Mouse (Mus musculus) embryonic facial prominence, embryonic 15.5 days (tissue): ENCODE data around the gene Zdhhc4. TPM values are rescaled to one million over a fixed set of nuclear protein-coding genes. Genes with fewer than 3 reads are reported as not detected.
A peak's percentile ranks its signal among the peaks of the same experiment; 100 is the strongest.

Experiments used
- ATAC-seq: fragments of 200-750 bp; cut with Nextera tagmentation; 2 replicates; pipeline ENCODE4 v1.8.0; 2017; ENCODE audit warnings: low read depth, moderate TSS enrichment; ENCODE audit not compliant: insufficient number of reproducible peaks, low FRiP score, low TSS enrichment
- H3K27ac ChIP-seq: fragments of 300-500 bp; sonication (generic); replicated peaks from 2 replicates; pipeline ENCODE4 v1.5.1; 2015; ENCODE audit warnings: mild to moderate bottlenecking, inconsistent platforms
- H3K27me3 ChIP-seq: fragments of 300-500 bp; sonication (generic); 2 replicates; pipeline ENCODE4 v1.6.1; 2015; ENCODE audit warnings: inconsistent platforms
- H3K36me3 ChIP-seq: fragments of 300-500 bp; sonication (generic); 2 replicates; pipeline ENCODE4 v1.6.1; 2015; ENCODE audit warnings: mild to moderate bottlenecking, inconsistent platforms
- H3K4me1 ChIP-seq: fragments of 300-500 bp; sonication (generic); 2 replicates; pipeline ENCODE4 v1.6.1; 2015; ENCODE audit warnings: inconsistent platforms
- H3K4me2 ChIP-seq: fragments of 300-500 bp; sonication (generic); replicated peaks from 2 replicates; pipeline ENCODE4 v1.6.1; 2015; ENCODE audit warnings: mild to moderate bottlenecking, inconsistent platforms
- H3K4me3 ChIP-seq: fragments of 300-500 bp; sonication (generic); replicated peaks from 2 replicates; pipeline ENCODE4 v1.5.1; 2015; ENCODE audit warnings: mild to moderate bottlenecking, inconsistent platforms
- H3K9ac ChIP-seq: fragments of 300-500 bp; sonication (generic); 2 replicates; pipeline ENCODE4 v1.6.1; 2015; ENCODE audit warnings: inconsistent platforms
- H3K9me3 ChIP-seq: fragments of 300-500 bp; sonication (generic); replicated peaks from 2 replicates; pipeline ENCODE4 v1.6.1; 2016; ENCODE audit warnings: inconsistent platforms
- WGBS: fragments of 180-500 bp; shearing (Covaris S2); methylation state at CpG from one replicate; pipeline ENCODE4 v1.1.7; 2015; 5-methylcytosine and 5-hydroxymethylcytosine counted together
- polyA plus RNA-seq: library from polyadenylated mRNA; unstranded; fragments of >200 nt; fragmentation: Nextera tagmentation; extraction: Ambion mirVana; gene quantifications from 2 replicates; pipeline ENCODE4 v1.2.1, GENCODE M21; 2015

Zdhhc4 gene
- 74.6 and 77.8 TPM in 2 replicates for polyA plus RNA-seq

GRCm38 (mm10) chr5:143328690-143329495, at the start of gene Zdhhc4:
Gene Zdhhc4 (minus strand): TSS chr5:143329256.
- Histone ChIP-seq H3K4me1 (peaks cover 20% of the 10 kb centered on the region), H3K9ac (peak within 1 kb of the TSS; percentile 88), H3K27ac (peak within 1 kb of the TSS; percentile 86), H3K4me3 (peak within 1 kb of the TSS; percentile 96), H3K4me2 (peak within 1 kb of the TSS; percentile 88), H3K9me3 (no peaks in the 10 kb centered on the region), H3K27me3 (no peaks in the 10 kb centered on the region), H3K36me3 (peaks cover 23% of the 10 kb centered on the region)
- WGBS = under 1% methylated on average over 57 of the region's 57 CpGs
- ATAC-seq = peak; percentile 74; the same call in 1 of the 2 replicates

GRCm38 (mm10) chr5:143376156-143376555, 47.1 kb upstream of the Zdhhc4 start:
- no peak overlapping the region for H3K4me3 ChIP-seq
- H3K27ac ChIP-seq = 0 out of 2 replicates have a peak overlapping the region, but pooled peaks have one; percentile 65
- H3K4me2 ChIP-seq = no peak overlapping the region
- H3K27me3 ChIP-seq = peaks cover 49% of the 10 kb centered on the region
- H3K36me3 ChIP-seq = no peaks in the 10 kb centered on the region
- no peaks in the 10 kb centered on the region for H3K9me3 ChIP-seq
- 87% methylated on average over 4 of the region's 4 CpGs for WGBS
- no peak for ATAC-seq
- H3K9ac ChIP-seq = no peak overlapping the region
- H3K4me1 ChIP-seq = peaks cover 11% of the 10 kb centered on the region

GRCm38 (mm10) chr5:143375242-143375641, 46.2 kb upstream of the Zdhhc4 start:
- 0 out of 2 replicates have a peak overlapping the region, but pooled peaks have one; percentile 65 for H3K27ac ChIP-seq
- H3K27me3 ChIP-seq = peaks cover 58% of the 10 kb centered on the region
- H3K36me3 ChIP-seq = no peaks in the 10 kb centered on the region
- H3K4me1 ChIP-seq = peaks cover 13% of the 10 kb centered on the region
- no peaks in the 10 kb centered on the region for H3K9me3 ChIP-seq
- peak overlapping the region; percentile 44 for H3K4me2 ChIP-seq
- ATAC-seq = peak; percentile 58; the same call in 1 of the 2 replicates
- no peak overlapping the region for H3K9ac ChIP-seq
- H3K4me3 ChIP-seq = peak overlapping the region; percentile 31
- WGBS = 7% methylated on average over 21 of the region's 21 CpGs

GRCm38 (mm10) chr5:143372818-143373217, 43.8 kb upstream of the Zdhhc4 start:
- WGBS = 2% methylated on average over 35 of the region's 35 CpGs
- peak overlapping the region; percentile 65 for H3K4me2 ChIP-seq
- H3K27ac ChIP-seq = no peak overlapping the region
- peaks cover 82% of the 10 kb centered on the region for H3K27me3 ChIP-seq
- H3K36me3 ChIP-seq = no peaks in the 10 kb centered on the region
- H3K4me1 ChIP-seq = peaks cover 19% of the 10 kb centered on the region
- H3K9me3 ChIP-seq = no peaks in the 10 kb centered on the region
- H3K9ac ChIP-seq = 0 out of 2 replicates have a peak overlapping the region, but pooled peaks have one; percentile 12
- H3K4me3 ChIP-seq = peak overlapping the region; percentile 41
- no peak for ATAC-seq

GRCm38 (mm10) chr5:143371146-143371510, 42.1 kb upstream of the Zdhhc4 start:
- WGBS = 49% methylated on average over 4 of the region's 4 CpGs
- ATAC-seq = no peak

GRCm38 (mm10) chr5:143370416-143371145, 41.5 kb upstream of the Zdhhc4 start:
- H3K4me2 ChIP-seq = 0 out of 2 replicates have a peak overlapping the region, but pooled peaks have one; percentile 40
- peaks cover 19% of the 10 kb centered on the region for H3K4me1 ChIP-seq
- peaks cover 91% of the 10 kb centered on the region for H3K27me3 ChIP-seq
- H3K36me3 ChIP-seq = no peaks in the 10 kb centered on the region
- 27% methylated on average over 17 of the region's 17 CpGs for WGBS
- H3K9ac ChIP-seq = no peak overlapping the region
- no peak for ATAC-seq
- no peak overlapping the region for H3K27ac ChIP-seq
- no peaks in the 10 kb centered on the region for H3K9me3 ChIP-seq
- H3K4me3 ChIP-seq = peak overlapping the region; percentile 26

More at GRCm38 (mm10) chr5:143371146-143371510, 42.1 kb upstream of the Zdhhc4 start:
- Histone ChIP-seq H3K27ac (no peak overlapping the region), H3K9ac (no peak overlapping the region), H3K4me2 (no peak overlapping the region), H3K4me3 (no peak overlapping the region), H3K36me3 (no peaks in the 10 kb centered on the region), H3K4me1 (peaks cover 19% of the 10 kb centered on the region), H3K27me3 (peaks cover 87% of the 10 kb centered on the region), H3K9me3 (no peaks in the 10 kb centered on the region)

- H3K4me2 ChIP-seq = peak overlapping the region; percentile 40
- no peaks in the 10 kb centered on the region for H3K9me3 ChIP-seq
- peaks cover 15% of the 10 kb centered on the region for H3K4me1 ChIP-seq
- WGBS = 1% methylated on average over 34 of the region's 36 CpGs
- H3K27ac ChIP-seq = no peak overlapping the region
- H3K36me3 ChIP-seq = no peaks in the 10 kb centered on the region
- peak overlapping the region; percentile 26 for H3K4me3 ChIP-seq
- H3K9ac ChIP-seq = no peak overlapping the region
- ATAC-seq = peak; percentile 27; the same call in 1 of the 2 replicates
- peaks cover 91% of the 10 kb centered on the region for H3K27me3 ChIP-seq
These were observed 40.7 kb upstream of the Zdhhc4 start for GRCm38 (mm10) chr5:143369611-143370255.

- H3K4me3 ChIP-seq = no peak overlapping the region
- no peaks in the 10 kb centered on the region for H3K9me3 ChIP-seq
- no peak overlapping the region for H3K4me2 ChIP-seq
- peaks cover 85% of the 10 kb centered on the region for H3K27me3 ChIP-seq
- peaks cover 27% of the 10 kb centered on the region for H3K4me1 ChIP-seq
- no peak for ATAC-seq
- H3K9ac ChIP-seq = no peak overlapping the region
- H3K36me3 ChIP-seq = no peaks in the 10 kb centered on the region
- WGBS = 79% methylated on average over 3 of the region's 3 CpGs
- no peak overlapping the region for H3K27ac ChIP-seq
These were observed 38.9 kb upstream of the Zdhhc4 start for GRCm38 (mm10) chr5:143367931-143368330.

- peaks cover 56% of the 10 kb centered on the region for H3K27me3 ChIP-seq
- peak overlapping the region; percentile 47 for H3K4me3 ChIP-seq
- peak overlapping the region; percentile 28; the same call in 1 of the 2 replicates for H3K9ac ChIP-seq
- WGBS = under 1% methylated on average over 47 of the region's 47 CpGs
- no peaks in the 10 kb centered on the region for H3K36me3 ChIP-seq
- H3K4me2 ChIP-seq = peak overlapping the region; percentile 83
- ATAC-seq = peak; percentile 40; the same call in 1 of the 2 replicates
- no peak overlapping the region for H3K27ac ChIP-seq
- H3K9me3 ChIP-seq = no peaks in the 10 kb centered on the region
- peaks cover 13% of the 10 kb centered on the region for H3K4me1 ChIP-seq
These were observed 34.9 kb upstream of the Zdhhc4 start for GRCm38 (mm10) chr5:143363678-143364615.

GRCm38 (mm10) chr5:143361428-143361827, 32.4 kb upstream of the Zdhhc4 start:
- H3K36me3 ChIP-seq = no peaks in the 10 kb centered on the region
- 46% methylated on average over 7 of the region's 7 CpGs for WGBS
- peaks cover 54% of the 10 kb centered on the region for H3K27me3 ChIP-seq
- H3K9me3 ChIP-seq = no peaks in the 10 kb centered on the region
- H3K9ac ChIP-seq = no peak overlapping the region
- no peak for ATAC-seq
- H3K4me3 ChIP-seq = no peak overlapping the region
- no peak overlapping the region for H3K27ac ChIP-seq
- no peak overlapping the region for H3K4me2 ChIP-seq
- peaks cover 18% of the 10 kb centered on the region for H3K4me1 ChIP-seq
